Mouse (Mus musculus): ENCODE results near the gene Ppp1r13l. TPM values are rescaled to one million over a fixed set of nuclear protein-coding genes. Genes with fewer than 3 reads are reported as not detected.

The Ppp1r13l gene
- polyA plus RNA-seq, 1 experiment from 2014 or later, result 11.6 TPM

GRCm38 (mm10) chr7:19350221-19350620, 9.3 kb upstream of the Ppp1r13l start:
- Histone ChIP-seq H3K27ac (replicated peaks; ENCODE audit: low read depth, low read length) (no peak overlapping the region), H3K27me3 (replicated peaks; ENCODE audit: control insufficient read depth, insufficient read depth, low read length) (no peaks in the 10 kb centered on the region), H3K4me1 (ENCODE audit: control insufficient read depth, insufficient read depth, low read length) (peaks cover 8% of the 10 kb centered on the region; the same call in 1 of the 2 replicates), H3K4me3 (ENCODE audit: low read depth, low read length) (no peak overlapping the region), H3K36me3 (ENCODE audit: control insufficient read depth, insufficient read depth, low read length) (peaks cover 64% of the 10 kb centered on the region), H3K4me2 (ENCODE audit: low read depth, low read length) (no peak overlapping the region), H3K9ac (ENCODE audit: low read depth, low read length) (no peak overlapping the region), H3K9me3 (ENCODE audit: control insufficient read depth, low read length) (no peaks in the 10 kb centered on the region)
- ATAC-seq (ENCODE audit: low read depth) (no peak), DNase-seq (ENCODE audit: low spot score) (no peak)
- WGBS, result 90% methylated on average over 8 of the region's 8 CpGs

DNA sequence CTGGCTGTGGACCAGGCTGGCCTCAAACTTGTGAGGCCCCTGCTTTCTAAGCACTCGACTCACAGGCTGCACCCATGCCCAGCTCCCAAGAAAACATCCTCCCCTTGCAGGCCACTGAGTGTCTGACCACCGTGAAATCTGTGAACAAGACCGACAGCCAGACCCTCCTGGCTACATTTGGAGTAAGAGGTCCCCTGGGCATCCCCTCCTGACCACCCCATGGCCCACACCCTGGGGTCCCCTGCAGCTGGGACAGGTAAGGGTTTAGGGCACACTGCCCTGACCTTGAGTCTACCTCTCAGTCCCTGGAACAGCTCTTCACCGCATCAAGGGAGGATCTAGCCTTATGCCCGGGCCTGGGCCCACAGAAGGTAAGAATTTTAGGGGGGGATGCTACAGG, 4.6 kb upstream of the Ppp1r13l start:
- Histone ChIP-seq H3K9ac (ENCODE audit: low read depth, low read length) (no peak overlapping the region), H3K36me3 (ENCODE audit: control insufficient read depth, insufficient read depth, low read length) (peaks cover 60% of the 10 kb centered on the region), H3K4me2 (ENCODE audit: low read depth, low read length) (no peak overlapping the region), H3K9me3 (ENCODE audit: control insufficient read depth, low read length) (no peaks in the 10 kb centered on the region), H3K4me1 (ENCODE audit: control insufficient read depth, insufficient read depth, low read length) (peaks cover 5% of the 10 kb centered on the region; the same call in 1 of the 2 replicates), H3K27me3 (replicated peaks; ENCODE audit: control insufficient read depth, insufficient read depth, low read length) (no peaks in the 10 kb centered on the region), H3K4me3 (ENCODE audit: low read depth, low read length) (no peak overlapping the region), H3K27ac (replicated peaks; ENCODE audit: low read depth, low read length) (no peak overlapping the region)
- no peak for DNase-seq (ENCODE audit: low spot score)
- ATAC-seq (ENCODE audit: low read depth), result no peak
- 92% methylated on average over 5 of the region's 5 CpGs for WGBS

GRCm38 (mm10) chr7:19356311-19356710, 3.2 kb upstream of the Ppp1r13l start:
- Histone ChIP-seq H3K4me3 (ENCODE audit: low read depth, low read length) (no peak overlapping the region), H3K27me3 (replicated peaks; ENCODE audit: control insufficient read depth, insufficient read depth, low read length) (no peaks in the 10 kb centered on the region), H3K36me3 (ENCODE audit: control insufficient read depth, insufficient read depth, low read length) (peaks cover 50% of the 10 kb centered on the region), H3K9me3 (ENCODE audit: control insufficient read depth, low read length) (no peaks in the 10 kb centered on the region), H3K9ac (ENCODE audit: low read depth, low read length) (no peak overlapping the region), H3K4me1 (ENCODE audit: control insufficient read depth, insufficient read depth, low read length) (peaks cover 5% of the 10 kb centered on the region; the same call in 1 of the 2 replicates), H3K4me2 (ENCODE audit: low read depth, low read length) (no peak overlapping the region), H3K27ac (replicated peaks; ENCODE audit: low read depth, low read length) (no peak overlapping the region)
- 66% methylated on average over 10 of the region's 10 CpGs for WGBS
- no peak for DNase-seq (ENCODE audit: low spot score)
- ATAC-seq (ENCODE audit: low read depth), result no peak

- Histone ChIP-seq H3K27me3 (replicated peaks; ENCODE audit: control insufficient read depth, insufficient read depth, low read length) (no peaks in the 10 kb centered on the region), H3K4me1 (ENCODE audit: control insufficient read depth, insufficient read depth, low read length) (peaks cover 8% of the 10 kb centered on the region; the same call in 1 of the 2 replicates), H3K36me3 (ENCODE audit: control insufficient read depth, insufficient read depth, low read length) (peaks cover 38% of the 10 kb centered on the region), H3K27ac (replicated peaks; ENCODE audit: low read depth, low read length) (no peak overlapping the region), H3K4me2 (ENCODE audit: low read depth, low read length) (peak overlapping the region; percentile 91), H3K4me3 (ENCODE audit: low read depth, low read length) (peak overlapping the region; percentile 72), H3K9ac (ENCODE audit: low read depth, low read length) (peak overlapping the region; percentile 75), H3K9me3 (ENCODE audit: control insufficient read depth, low read length) (no peaks in the 10 kb centered on the region)
- 90% methylated on average over 25 of the region's 25 CpGs for WGBS
- ATAC-seq (ENCODE audit: low read depth) (no peak), DNase-seq (ENCODE audit: low spot score) (no peak)
These were observed 1.9 kb upstream of the Ppp1r13l start for GRCm38 (mm10) chr7:19357381-19358375.

GRCm38 (mm10) chr7:19358634-19359033, 915 bp upstream of the Ppp1r13l start:
- peaks cover 28% of the 10 kb centered on the region for H3K36me3 ChIP-seq (ENCODE audit: control insufficient read depth, insufficient read depth, low read length)
- peak overlapping the region; percentile 75 for H3K9ac ChIP-seq (ENCODE audit: low read depth, low read length)
- H3K27ac ChIP-seq (replicated peaks; ENCODE audit: low read depth, low read length), result no peak overlapping the region
- peaks cover 8% of the 10 kb centered on the region; the same call in 1 of the 2 replicates for H3K4me1 ChIP-seq (ENCODE audit: control insufficient read depth, insufficient read depth, low read length)
- ATAC-seq (ENCODE audit: low read depth), result no peak
- no peak for DNase-seq (ENCODE audit: low spot score)
- H3K4me3 ChIP-seq (ENCODE audit: low read depth, low read length), result peak overlapping the region; percentile 72
- 18% methylated on average over 13 of the region's 13 CpGs for WGBS
- H3K9me3 ChIP-seq (ENCODE audit: control insufficient read depth, low read length), result no peaks in the 10 kb centered on the region
- H3K4me2 ChIP-seq (ENCODE audit: low read depth, low read length), result peak overlapping the region; percentile 91
- no peaks in the 10 kb centered on the region for H3K27me3 ChIP-seq (replicated peaks; ENCODE audit: control insufficient read depth, insufficient read depth, low read length)

GRCm38 (mm10) chr7:19359892-19360641, 518 bp downstream of the Ppp1r13l start:
- H3K4me2 ChIP-seq (ENCODE audit: low read depth, low read length), result peak overlapping the region; percentile 91
- DNase-seq (ENCODE audit: low spot score), result peak; percentile 89
- H3K4me3 ChIP-seq (ENCODE audit: low read depth, low read length), result peak overlapping the region; percentile 72
- 2% methylated on average over 34 of the region's 45 CpGs for WGBS
- no peaks in the 10 kb centered on the region for H3K27me3 ChIP-seq (replicated peaks; ENCODE audit: control insufficient read depth, insufficient read depth, low read length)
- H3K27ac ChIP-seq (replicated peaks; ENCODE audit: low read depth, low read length), result peak overlapping the region; percentile 75
- ATAC-seq (ENCODE audit: low read depth), result peak; percentile 65
- H3K36me3 ChIP-seq (ENCODE audit: control insufficient read depth, insufficient read depth, low read length), result peaks cover 16% of the 10 kb centered on the region
- H3K4me1 ChIP-seq (ENCODE audit: control insufficient read depth, insufficient read depth, low read length), result peaks cover 8% of the 10 kb centered on the region; the same call in 1 of the 2 replicates
- H3K9ac ChIP-seq (ENCODE audit: low read depth, low read length), result peak overlapping the region; percentile 75
- H3K9me3 ChIP-seq (ENCODE audit: control insufficient read depth, low read length), result no peaks in the 10 kb centered on the region

DNA sequence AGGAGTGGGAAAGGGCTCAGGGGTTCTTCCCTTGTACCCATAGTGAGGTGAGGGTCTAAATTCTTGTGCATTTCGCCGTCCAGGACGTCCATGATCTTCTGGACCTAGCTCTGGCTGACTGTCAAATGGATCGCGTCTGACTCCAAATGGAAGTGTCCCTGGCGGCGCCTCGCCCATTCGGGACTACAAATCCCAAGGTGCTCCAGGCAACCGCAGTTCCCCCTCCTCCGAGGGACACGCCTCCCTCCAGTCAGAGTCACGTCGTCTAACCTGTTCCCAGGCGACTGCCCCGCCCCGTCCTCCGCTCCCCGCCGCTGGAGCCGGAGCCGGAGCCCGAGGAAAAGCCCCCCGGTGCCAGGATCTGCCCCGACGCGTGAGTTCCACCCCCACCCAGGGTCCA, 1.4 kb downstream of the Ppp1r13l start:
- H3K27ac ChIP-seq (replicated peaks; ENCODE audit: low read depth, low read length), result peak overlapping the region; percentile 75

GRCm38 (mm10) chr7:19361720-19362119, 2.2 kb downstream of the Ppp1r13l start:
- Histone ChIP-seq H3K4me2 (ENCODE audit: low read depth, low read length) (peak overlapping the region; percentile 91), H3K27ac (replicated peaks; ENCODE audit: low read depth, low read length) (peak overlapping the region; percentile 56), H3K4me1 (ENCODE audit: control insufficient read depth, insufficient read depth, low read length) (peaks cover 8% of the 10 kb centered on the region; the same call in 1 of the 2 replicates), H3K27me3 (replicated peaks; ENCODE audit: control insufficient read depth, insufficient read depth, low read length) (no peaks in the 10 kb centered on the region), H3K9ac (ENCODE audit: low read depth, low read length) (peak overlapping the region; percentile 75), H3K4me3 (ENCODE audit: low read depth, low read length) (peak overlapping the region; percentile 72), H3K9me3 (ENCODE audit: control insufficient read depth, low read length) (no peaks in the 10 kb centered on the region), H3K36me3 (ENCODE audit: control insufficient read depth, insufficient read depth, low read length) (peaks cover 6% of the 10 kb centered on the region; the same call in 1 of the 2 replicates)
- 13% methylated on average over 16 of the region's 16 CpGs for WGBS
- ATAC-seq (ENCODE audit: low read depth) (no peak), DNase-seq (ENCODE audit: low spot score) (peak; percentile 79)

More for the DNA sequence above, 1.4 kb downstream of the Ppp1r13l start:
- H3K4me2 ChIP-seq (ENCODE audit: low read depth, low read length), result peak overlapping the region; percentile 91
- 1% methylated on average over 21 of the region's 27 CpGs for WGBS
- DNase-seq (ENCODE audit: low spot score) (peak; percentile 96), ATAC-seq (ENCODE audit: low read depth) (peak; percentile 70)
- H3K36me3 ChIP-seq (ENCODE audit: control insufficient read depth, insufficient read depth, low read length), result peaks cover 10% of the 10 kb centered on the region
- peaks cover 8% of the 10 kb centered on the region; the same call in 1 of the 2 replicates for H3K4me1 ChIP-seq (ENCODE audit: control insufficient read depth, insufficient read depth, low read length)
- H3K27me3 ChIP-seq (replicated peaks; ENCODE audit: control insufficient read depth, insufficient read depth, low read length), result no peaks in the 10 kb centered on the region
- no peaks in the 10 kb centered on the region for H3K9me3 ChIP-seq (ENCODE audit: control insufficient read depth, low read length)
- peak overlapping the region; percentile 75 for H3K9ac ChIP-seq (ENCODE audit: low read depth, low read length)
- peak overlapping the region; percentile 72 for H3K4me3 ChIP-seq (ENCODE audit: low read depth, low read length)
